Mouse (Mus musculus) limb, embryonic 11.5 days (tissue): ENCODE results near the gene Akap13. TPM values are rescaled to one million over a fixed set of nuclear protein-coding genes. Genes with fewer than 3 reads are reported as not detected.

Source experiments
- ATAC-seq: fragments of 200-750 bp; cut with Nextera tagmentation; 2 replicates; pipeline ENCODE4 v1.8.0; 2017; ENCODE audit warnings: low read depth; ENCODE audit not compliant: insufficient number of reproducible peaks, low FRiP score, low TSS enrichment
- DNase-seq: peaks from one replicate; pipeline ENCODE4 v3.0.0-alpha.2; 2015; ENCODE audit warnings: low spot score
- H3K27ac ChIP-seq: fragments of 300-500 bp; sonication (generic); replicated peaks from 2 replicates; pipeline ENCODE4 v1.5.1; 2014; ENCODE audit warnings: low read depth, mild to moderate bottlenecking, low read length
- H3K27me3 ChIP-seq: fragments of 300-500 bp; sonication (generic); 2 replicates; pipeline ENCODE4 v1.6.1; 2014; ENCODE audit warnings: mild to moderate bottlenecking, low read length, mixed read lengths; ENCODE audit not compliant: control insufficient read depth, insufficient read depth
- H3K36me3 ChIP-seq: fragments of 300-500 bp; sonication (generic); 2 replicates; pipeline ENCODE4 v1.6.1; 2014; ENCODE audit warnings: mild to moderate bottlenecking, low read length, moderate library complexity, mixed read lengths; ENCODE audit not compliant: control insufficient read depth, insufficient read depth
- H3K4me1 ChIP-seq: fragments of 300-500 bp; sonication (generic); 2 replicates; pipeline ENCODE4 v1.6.1; 2014; ENCODE audit warnings: low read length, mixed read lengths; ENCODE audit not compliant: control insufficient read depth, insufficient read depth
- H3K4me2 ChIP-seq: fragments of 300-500 bp; sonication (generic); 2 replicates; pipeline ENCODE4 v1.6.1; 2014; ENCODE audit warnings: low read depth, mild to moderate bottlenecking, moderate library complexity; ENCODE audit not compliant: severe bottlenecking
- H3K4me3 ChIP-seq: fragments of 300-500 bp; sonication (generic); 2 replicates; pipeline ENCODE4 v1.5.1; 2014; ENCODE audit warnings: low read depth, low read length
- H3K9ac ChIP-seq: fragments of 300-500 bp; sonication (generic); 2 replicates; pipeline ENCODE4 v1.6.1; 2014; ENCODE audit warnings: mild to moderate bottlenecking, low read length
- H3K9me3 ChIP-seq: fragments of 300-500 bp; sonication (generic); 2 replicates; pipeline ENCODE4 v1.6.1; 2016; ENCODE audit warnings: low read length; ENCODE audit not compliant: control insufficient read depth
- WGBS: fragments of 180-500 bp; shearing (Covaris S2); extraction: QIAGEN DNeasy Blood & Tissue Kit; methylation state at CpG from one replicate; pipeline ENCODE4 v1.1.7; 2014; 5-methylcytosine and 5-hydroxymethylcytosine counted together
- polyA plus RNA-seq: library from polyadenylated mRNA; unstranded; fragments of >200 nt; fragmentation: Nextera tagmentation; extraction: Ambion mirVana; gene quantifications from 2 replicates; pipeline ENCODE4 v1.2.1, GENCODE M21; 2014

The Akap13 gene
- polyA plus RNA-seq, 1 experiment from 2014 or later, result 32.7 TPM

DNA sequence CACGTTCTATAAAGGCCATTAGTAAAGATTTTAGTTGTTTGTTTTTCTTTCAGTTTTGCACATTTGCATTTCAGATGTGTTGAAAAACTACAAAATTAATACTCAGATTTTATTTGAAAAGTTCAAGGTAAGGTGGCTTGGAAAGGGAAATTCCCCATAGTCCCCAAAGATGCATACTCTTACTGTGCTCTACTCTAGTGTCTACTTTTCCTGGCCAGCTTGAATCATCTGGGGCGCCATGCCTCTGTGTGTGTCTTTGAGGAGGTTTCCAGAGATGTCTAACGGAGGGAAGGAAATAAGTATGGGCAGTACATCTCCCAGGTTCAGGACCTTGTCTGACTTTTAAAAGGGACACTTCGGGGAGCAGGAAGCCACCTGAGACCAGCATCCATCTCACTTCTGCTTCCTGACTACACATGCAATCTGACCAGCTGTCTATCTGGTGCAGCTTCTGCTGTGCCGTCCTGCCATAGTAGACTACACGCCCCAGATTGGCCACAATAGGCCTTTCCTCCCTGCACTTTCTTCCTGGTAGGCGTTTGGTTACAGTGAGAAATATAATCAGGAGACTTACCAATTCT is 74.6 kb downstream of the Akap13 start:
- Histone ChIP-seq H3K9me3 (no peaks in the 10 kb centered on the region), H3K4me1 (no peaks in the 10 kb centered on the region; the same call in 1 of the 2 replicates), H3K36me3 (no peaks in the 10 kb centered on the region), H3K9ac (no peak overlapping the region), H3K27me3 (no peaks in the 10 kb centered on the region), H3K4me3 (no peak overlapping the region), H3K4me2 (no peak overlapping the region), H3K27ac (no peak overlapping the region)
- ATAC-seq (no peak), DNase-seq (no peak)
- WGBS, result 95% methylated on average over 7 of the region's 7 CpGs

DNA sequence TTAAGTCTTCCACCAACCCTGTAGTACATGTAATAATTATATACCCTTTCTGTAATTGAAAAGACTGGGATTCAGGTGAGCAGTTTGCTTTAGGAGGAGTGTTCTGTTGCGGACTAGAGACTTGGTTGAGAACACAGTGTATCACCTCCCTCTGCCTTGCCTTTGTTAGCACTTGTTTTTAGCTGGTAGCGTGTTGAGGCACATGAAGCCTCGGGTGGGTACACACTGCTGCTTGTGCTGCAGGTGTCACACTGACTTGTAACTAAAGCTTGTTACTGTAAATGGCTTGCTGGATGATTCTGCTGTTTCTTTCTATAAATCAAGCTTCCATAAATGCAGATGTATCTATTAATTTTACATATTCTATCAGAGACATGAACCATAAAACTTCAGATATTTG is 75.3 kb downstream of the Akap13 start:
- no peak overlapping the region for H3K4me3 ChIP-seq
- H3K9ac ChIP-seq, result no peak overlapping the region
- no peaks in the 10 kb centered on the region for H3K36me3 ChIP-seq
- no peak for DNase-seq
- no peak for ATAC-seq
- no peaks in the 10 kb centered on the region for H3K27me3 ChIP-seq
- WGBS, result 87% methylated on average over 3 of the region's 3 CpGs
- H3K27ac ChIP-seq, result no peak overlapping the region
- H3K9me3 ChIP-seq, result no peaks in the 10 kb centered on the region
- H3K4me2 ChIP-seq, result no peak overlapping the region
- no peaks in the 10 kb centered on the region; the same call in 1 of the 2 replicates for H3K4me1 ChIP-seq

DNA sequence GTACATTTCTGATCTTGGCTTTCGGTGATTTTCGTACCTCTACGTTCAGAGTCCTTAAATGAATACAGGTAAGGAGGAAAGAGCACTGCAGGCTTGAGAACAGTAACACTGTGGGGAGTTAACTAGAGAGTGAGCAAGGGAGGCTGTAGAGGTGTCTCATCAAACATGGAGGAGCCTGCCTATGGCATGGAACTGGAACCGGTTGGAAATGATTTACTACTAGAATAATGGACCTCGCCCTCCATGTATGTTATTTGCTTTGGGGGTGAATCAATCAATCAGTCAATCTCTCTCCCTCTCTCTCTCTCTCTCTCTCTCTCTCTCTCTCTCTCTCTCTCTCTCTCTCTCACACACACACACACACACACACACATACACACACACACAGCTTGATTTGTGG is 77.7 kb downstream of the Akap13 start:
- Histone ChIP-seq H3K36me3 (no peaks in the 10 kb centered on the region), H3K4me2 (no peak overlapping the region), H3K4me1 (no peaks in the 10 kb centered on the region), H3K27me3 (no peaks in the 10 kb centered on the region), H3K9ac (no peak overlapping the region), H3K27ac (no peak overlapping the region), H3K9me3 (no peaks in the 10 kb centered on the region), H3K4me3 (no peak overlapping the region)
- DNase-seq (no peak), ATAC-seq (no peak)
- WGBS, result 90% methylated on average over 5 of the region's 5 CpGs

DNA sequence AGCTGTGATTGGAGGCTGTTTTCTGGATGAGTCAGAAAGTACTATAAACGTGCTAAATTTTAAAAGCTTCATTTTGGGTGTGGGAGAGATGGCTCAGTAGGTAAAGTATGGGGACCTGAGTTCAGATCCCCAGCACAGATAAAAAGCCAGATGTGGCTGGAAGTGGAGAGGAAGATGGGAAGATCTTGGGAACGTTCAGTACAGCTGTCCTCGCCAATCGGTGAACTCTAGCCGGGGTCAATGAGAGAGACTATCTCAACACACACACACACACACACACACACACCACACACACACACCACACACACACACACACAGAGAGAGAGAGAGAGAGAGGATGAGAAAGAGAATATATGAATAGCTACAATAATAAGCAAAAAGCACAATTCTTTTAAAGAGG is 81.0 kb downstream of the Akap13 start:
- H3K9ac ChIP-seq, result no peak overlapping the region
- no peak for ATAC-seq
- no peaks in the 10 kb centered on the region for H3K9me3 ChIP-seq
- no peaks in the 10 kb centered on the region for H3K4me1 ChIP-seq
- WGBS, result 89% methylated on average over 5 of the region's 5 CpGs
- H3K36me3 ChIP-seq, result no peaks in the 10 kb centered on the region
- no peak for DNase-seq
- H3K4me3 ChIP-seq, result no peak overlapping the region
- no peak overlapping the region for H3K27ac ChIP-seq
- no peaks in the 10 kb centered on the region for H3K27me3 ChIP-seq
- H3K4me2 ChIP-seq, result no peak overlapping the region

DNA sequence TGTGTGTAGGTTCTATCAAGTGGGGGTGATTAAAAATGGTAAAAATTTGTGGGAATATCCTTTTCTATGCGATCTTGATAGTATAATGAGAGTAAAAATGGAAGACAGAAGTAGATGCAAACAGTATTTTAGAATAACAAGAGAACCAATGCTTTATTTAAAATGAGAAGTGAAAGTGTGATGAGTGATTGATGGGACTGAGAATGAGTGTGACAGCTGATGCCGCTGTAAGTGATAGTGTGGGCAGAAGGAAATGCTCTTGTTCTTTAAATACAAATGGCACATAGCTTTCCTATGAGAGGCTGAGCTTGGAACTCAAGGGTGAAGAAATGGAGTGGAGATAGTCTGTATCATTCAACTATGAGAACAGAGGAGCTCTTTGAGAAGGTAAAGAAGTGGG is 82.2 kb downstream of the Akap13 start:
- H3K36me3 ChIP-seq, result no peaks in the 10 kb centered on the region
- H3K9me3 ChIP-seq, result no peaks in the 10 kb centered on the region
- DNase-seq (no peak), ATAC-seq (no peak)
- no peak overlapping the region for H3K27ac ChIP-seq
- H3K27me3 ChIP-seq, result no peaks in the 10 kb centered on the region
- H3K4me3 ChIP-seq, result no peak overlapping the region
- H3K9ac ChIP-seq, result no peak overlapping the region
- WGBS, result 90% methylated on average over 2 of the region's 2 CpGs
- no peak overlapping the region for H3K4me2 ChIP-seq
- H3K4me1 ChIP-seq, result no peaks in the 10 kb centered on the region

DNA sequence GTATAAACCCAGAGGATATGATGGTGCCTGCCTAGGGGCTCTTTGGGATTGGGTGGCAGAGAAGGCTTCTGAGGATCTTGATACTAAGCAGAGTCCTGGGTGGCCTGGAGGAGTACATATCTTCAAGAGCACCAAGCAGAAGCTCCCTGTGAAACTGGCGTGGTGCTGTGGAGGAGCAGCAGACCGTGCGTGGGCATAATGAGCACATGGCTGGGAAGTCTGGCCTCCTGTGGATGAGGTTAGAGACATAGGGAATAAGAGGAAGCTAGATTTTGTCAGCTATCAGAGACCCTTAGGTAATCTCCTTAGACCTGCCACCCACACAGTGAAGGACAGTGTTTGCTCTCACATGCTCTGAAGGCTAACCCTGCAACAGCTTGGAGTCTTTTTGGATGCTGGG is 83.2 kb downstream of the Akap13 start:
- no peaks in the 10 kb centered on the region for H3K27me3 ChIP-seq
- H3K4me3 ChIP-seq, result no peak overlapping the region
- no peak for ATAC-seq
- no peaks in the 10 kb centered on the region for H3K9me3 ChIP-seq
- 94% methylated on average over 3 of the region's 3 CpGs for WGBS
- no peak overlapping the region for H3K27ac ChIP-seq
- no peak overlapping the region for H3K9ac ChIP-seq
- H3K36me3 ChIP-seq, result no peaks in the 10 kb centered on the region
- H3K4me2 ChIP-seq, result no peak overlapping the region
- H3K4me1 ChIP-seq, result no peaks in the 10 kb centered on the region
- no peak for DNase-seq

DNA sequence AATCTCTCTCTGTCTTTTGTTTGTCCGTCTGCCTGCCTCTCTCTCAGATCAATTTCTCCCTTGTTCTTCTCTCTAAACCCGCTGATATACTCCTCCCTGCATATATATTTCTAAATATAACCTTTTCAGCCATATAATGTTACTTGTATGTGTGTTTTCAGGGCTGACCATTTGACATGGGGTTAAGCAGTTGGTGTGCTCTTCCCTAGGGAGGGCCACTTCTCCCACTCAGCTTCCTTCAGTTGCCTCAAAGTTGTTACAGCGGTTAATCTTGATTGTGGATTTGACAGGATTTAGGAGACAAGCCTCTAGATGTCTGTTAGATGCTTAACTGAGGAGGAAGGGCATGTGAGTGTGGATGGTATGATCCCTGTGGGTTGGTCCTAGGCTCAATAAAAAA is 83.8 kb downstream of the Akap13 start:
- WGBS, result 90% methylated on average over 3 of the region's 3 CpGs
- H3K9ac ChIP-seq, result no peak overlapping the region
- H3K4me2 ChIP-seq, result no peak overlapping the region
- no peaks in the 10 kb centered on the region for H3K4me1 ChIP-seq
- H3K9me3 ChIP-seq, result no peaks in the 10 kb centered on the region
- DNase-seq, result no peak
- no peak for ATAC-seq
- H3K4me3 ChIP-seq, result no peak overlapping the region
- no peak overlapping the region for H3K27ac ChIP-seq
- H3K36me3 ChIP-seq, result no peaks in the 10 kb centered on the region
- H3K27me3 ChIP-seq, result no peaks in the 10 kb centered on the region

DNA sequence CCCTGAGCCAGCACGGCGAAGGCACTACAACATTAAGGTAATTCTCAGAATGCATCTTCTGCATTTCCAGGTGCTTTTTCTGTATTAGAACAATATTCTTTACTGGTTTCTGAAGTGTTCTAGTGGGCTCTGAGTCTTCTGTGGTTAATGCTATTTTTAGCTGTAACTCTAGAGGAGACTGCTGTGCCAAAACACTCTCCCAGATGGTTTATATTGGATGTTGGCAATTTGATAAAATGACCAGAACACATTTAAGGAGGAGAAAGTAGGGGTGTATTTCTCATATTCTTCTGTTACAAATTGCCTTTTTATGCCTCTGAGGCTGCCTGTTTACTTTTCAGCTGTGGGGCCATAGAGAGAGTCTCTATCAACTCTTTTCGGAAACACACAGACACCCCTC is 94.5 kb downstream of the Akap13 start:
- Histone ChIP-seq H3K9me3 (no peaks in the 10 kb centered on the region), H3K4me3 (no peak overlapping the region), H3K27me3 (no peaks in the 10 kb centered on the region), H3K9ac (no peak overlapping the region), H3K27ac (no peak overlapping the region), H3K36me3 (peaks cover 2% of the 10 kb centered on the region; the same call in 1 of the 2 replicates), H3K4me1 (no peaks in the 10 kb centered on the region), H3K4me2 (no peak overlapping the region)
- no peak for DNase-seq
- 88% methylated on average over 3 of the region's 3 CpGs for WGBS
- ATAC-seq, result no peak

DNA sequence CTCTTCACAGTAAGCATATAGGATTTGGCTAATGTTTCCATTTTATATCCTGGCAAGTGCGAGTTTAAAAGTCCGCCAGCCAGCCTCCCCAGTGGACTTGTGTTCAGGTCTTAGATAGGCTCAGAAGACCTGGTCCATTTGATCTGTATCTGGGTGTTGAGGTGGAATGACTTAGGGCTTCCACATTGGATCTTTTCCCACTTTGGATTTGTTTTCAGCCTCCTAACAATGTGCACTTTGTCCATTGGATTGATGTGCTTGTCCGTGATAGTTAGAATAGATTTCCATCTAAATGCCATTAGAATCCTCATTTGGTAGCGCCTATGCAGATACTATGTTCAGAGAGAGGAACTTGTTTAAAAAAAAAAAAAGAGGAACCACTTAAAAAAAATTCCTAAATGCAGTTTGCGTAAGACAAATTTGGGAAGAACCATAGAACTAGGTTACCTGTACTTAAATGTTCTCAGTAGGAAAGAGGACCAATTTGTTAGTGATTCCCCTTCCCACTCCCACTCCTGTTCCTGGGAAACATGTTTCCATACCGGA is 95.5 kb downstream of the Akap13 start:
- H3K4me1 ChIP-seq, result no peaks in the 10 kb centered on the region
- no peak overlapping the region for H3K4me2 ChIP-seq
- H3K4me3 ChIP-seq, result no peak overlapping the region
- 96% methylated on average over 6 of the region's 6 CpGs for WGBS
- DNase-seq, result no peak
- no peaks in the 10 kb centered on the region for H3K27me3 ChIP-seq
- H3K9me3 ChIP-seq, result no peaks in the 10 kb centered on the region
- no peak for ATAC-seq
- H3K27ac ChIP-seq, result no peak overlapping the region
- peaks cover 2% of the 10 kb centered on the region; the same call in 1 of the 2 replicates for H3K36me3 ChIP-seq
- H3K9ac ChIP-seq, result no peak overlapping the region
